Mouse (Mus musculus): Measurements from ENCODE around the gene Galnt5. TPM values are rescaled to one million over a fixed set of nuclear protein-coding genes. Genes with fewer than 3 reads are reported as not detected.

Galnt5 gene
- total RNA-seq, 2 experiments from 2014 or later, result 0.24 to 0.72 TPM

Other genes with a start within 250 kb of the Galnt5 start
- gene Ermn, start 55.0 kb downstream of the Galnt5 start, total RNA-seq (2014; fragmentation: Nextera tagmentation), result not detected in 2 replicates
- not detected in 2 replicates for gene Ermn, start 55.0 kb downstream of the Galnt5 start, total RNA-seq (2017)
- 7.4 and 15.5 TPM in 2 replicates for gene Cytip, start 197.6 kb downstream of the Galnt5 start, total RNA-seq (2014; fragmentation: Nextera tagmentation)
- 27.2 and 47.7 TPM in 2 replicates for gene Cytip, start 197.6 kb downstream of the Galnt5 start, total RNA-seq (2017)